Mouse (Mus musculus) spleen, adult 12 weeks (tissue): ENCODE measurements around the gene Ctnna3.

Source experiments
- DNase-seq: peaks from one replicate; pipeline ENCODE4 v3.0.0; 2022; ENCODE audit warnings: low spot score

Ctnna3 gene

GRCm38 (mm10) chr10:63526027-63526426 lies 96.1 kb downstream of the Ctnna3 start:
- no peak for DNase-seq

GRCm38 (mm10) chr10:63532381-63532780 lies 102.5 kb downstream of the Ctnna3 start:
- DNase-seq, result no peak

- no peak for DNase-seq
Observed at GRCm38 (mm10) chr10:63541754-63542153, 111.9 kb downstream of the Ctnna3 start.

- DNase-seq, result no peak
Observed at GRCm38 (mm10) chr10:63542493-63542892, 112.6 kb downstream of the Ctnna3 start.

GRCm38 (mm10) chr10:63566691-63567090 lies 136.8 kb downstream of the Ctnna3 start:
- DNase-seq, result no peak

GRCm38 (mm10) chr10:63571561-63571960 lies 141.7 kb downstream of the Ctnna3 start:
- DNase-seq, result no peak

GRCm38 (mm10) chr10:63572866-63573265 lies 143.0 kb downstream of the Ctnna3 start:
- no peak for DNase-seq

GRCm38 (mm10) chr10:63574100-63574609 lies 144.3 kb downstream of the Ctnna3 start:
- DNase-seq, result no peak

GRCm38 (mm10) chr10:63582608-63583007 lies 152.7 kb downstream of the Ctnna3 start:
- peak; percentile 23 for DNase-seq

GRCm38 (mm10) chr10:63583798-63584374 lies 154.0 kb downstream of the Ctnna3 start:
- DNase-seq, result no peak

GRCm38 (mm10) chr10:63599417-63599816 lies 169.5 kb downstream of the Ctnna3 start:
- no peak for DNase-seq

- DNase-seq, result no peak
Observed at GRCm38 (mm10) chr10:63601206-63601605, 171.3 kb downstream of the Ctnna3 start.

- no peak for DNase-seq
Observed at GRCm38 (mm10) chr10:63628546-63628945, 198.6 kb downstream of the Ctnna3 start.

- no peak for DNase-seq
Observed at GRCm38 (mm10) chr10:63633915-63634314, 204.0 kb downstream of the Ctnna3 start.

GRCm38 (mm10) chr10:63637987-63638386 lies 208.1 kb downstream of the Ctnna3 start:
- no peak for DNase-seq

GRCm38 (mm10) chr10:63647300-63647699 lies 217.4 kb downstream of the Ctnna3 start:
- no peak for DNase-seq

- no peak for DNase-seq
Observed at GRCm38 (mm10) chr10:63650307-63650706, 220.4 kb downstream of the Ctnna3 start.

- DNase-seq, result no peak
Observed at GRCm38 (mm10) chr10:63652887-63653286, 223.0 kb downstream of the Ctnna3 start.

- no peak for DNase-seq
Observed at GRCm38 (mm10) chr10:63653571-63653970, 223.7 kb downstream of the Ctnna3 start.

GRCm38 (mm10) chr10:63654560-63654959 lies 224.7 kb downstream of the Ctnna3 start:
- DNase-seq, result no peak

- no peak for DNase-seq
Observed at GRCm38 (mm10) chr10:63676343-63676742, 246.4 kb downstream of the Ctnna3 start.

- no peak for DNase-seq
Observed at GRCm38 (mm10) chr10:63689233-63689632, 259.3 kb downstream of the Ctnna3 start.

GRCm38 (mm10) chr10:63689651-63690050 lies 259.8 kb downstream of the Ctnna3 start:
- DNase-seq, result no peak

GRCm38 (mm10) chr10:63692039-63692438 lies 262.1 kb downstream of the Ctnna3 start:
- no peak for DNase-seq
